Mouse (Mus musculus): ENCODE measurements around the gene Myo18b. TPM values are rescaled to one million over a fixed set of nuclear protein-coding genes. Genes with fewer than 3 reads are reported as not detected.

Gene Myo18b
- polyA plus RNA-seq, 1 experiment from 2014 or later = 0.32 TPM

DNA sequence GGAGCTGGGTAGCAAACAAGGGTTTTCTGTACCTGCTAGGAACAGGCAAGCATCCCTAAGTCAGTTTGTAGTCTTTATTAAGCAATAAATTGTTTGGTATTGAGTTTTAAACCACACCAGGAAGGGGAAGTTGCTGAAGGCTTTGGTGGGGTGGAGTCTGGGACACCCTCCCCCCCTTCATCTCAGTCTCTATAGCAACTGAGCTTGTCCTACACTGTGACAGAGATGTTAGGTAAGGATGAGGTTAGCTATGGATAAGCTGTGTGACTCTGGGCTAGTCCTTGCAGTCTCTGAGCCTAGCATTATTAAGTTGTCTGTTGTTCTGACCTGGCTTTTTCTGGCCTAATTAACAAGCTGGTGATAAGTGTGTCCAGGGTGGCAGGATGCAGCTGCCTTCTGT, 254.4 kb downstream of the Myo18b start:
- Histone ChIP-seq H3K27me3 (no peaks in the 10 kb centered on the region), H3K9ac (no peak overlapping the region), H3K36me3 (replicated peaks) (no peaks in the 10 kb centered on the region), H3K4me1 (replicated peaks) (no peaks in the 10 kb centered on the region), H3K4me3 (replicated peaks) (no peak overlapping the region), H3K4me2 (no peak overlapping the region), H3K27ac (replicated peaks) (no peak overlapping the region), H3K9me3 (replicated peaks) (no peaks in the 10 kb centered on the region)
- no peak for ATAC-seq (ENCODE audit: insufficient read depth)

GRCm38 (mm10) chr5:112641131-112641530, 255.0 kb downstream of the Myo18b start:
- H3K27me3 ChIP-seq = no peaks in the 10 kb centered on the region
- no peak overlapping the region for H3K4me2 ChIP-seq
- no peak overlapping the region for H3K9ac ChIP-seq
- H3K27ac ChIP-seq (replicated peaks) = no peak overlapping the region
- no peaks in the 10 kb centered on the region for H3K36me3 ChIP-seq (replicated peaks)
- WGBS (ENCODE audit: insufficient replicate concordance) = 12% methylated on average over 20 of the region's 20 CpGs
- H3K9me3 ChIP-seq (replicated peaks) = no peaks in the 10 kb centered on the region
- H3K4me1 ChIP-seq (replicated peaks) = no peaks in the 10 kb centered on the region
- no peak for ATAC-seq (ENCODE audit: insufficient read depth)
- H3K4me3 ChIP-seq (replicated peaks) = no peak overlapping the region

DNA sequence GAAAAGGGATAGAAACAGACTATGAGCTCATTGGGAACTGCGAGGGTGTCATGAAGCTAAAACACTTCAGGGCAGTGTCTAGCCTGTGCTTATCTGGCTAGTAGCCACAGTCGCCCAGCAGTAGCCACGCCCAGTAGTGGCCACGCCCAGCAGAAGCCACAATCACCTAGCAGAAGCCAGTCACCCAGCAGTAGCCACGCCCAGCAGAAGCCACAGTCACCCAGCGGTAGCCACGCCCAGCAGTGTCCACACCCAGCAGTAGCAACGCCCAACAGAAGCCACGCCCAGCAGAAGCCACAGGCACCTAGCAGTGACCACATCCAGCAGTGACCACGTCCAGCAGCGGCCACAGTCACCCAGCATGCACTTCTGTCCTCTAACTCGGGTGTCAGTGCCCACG, 255.5 kb downstream of the Myo18b start:
- Histone ChIP-seq H3K9ac (no peak overlapping the region), H3K4me2 (no peak overlapping the region), H3K36me3 (replicated peaks) (no peaks in the 10 kb centered on the region), H3K4me1 (replicated peaks) (no peaks in the 10 kb centered on the region), H3K27me3 (no peaks in the 10 kb centered on the region), H3K9me3 (replicated peaks) (no peaks in the 10 kb centered on the region), H3K27ac (replicated peaks) (no peak overlapping the region), H3K4me3 (replicated peaks) (no peak overlapping the region)
- WGBS (ENCODE audit: insufficient replicate concordance) = 9% methylated on average over 13 of the region's 13 CpGs
- ATAC-seq (ENCODE audit: insufficient read depth) = no peak

Other genes with a start within 250 kb of the Myo18b start
- gene Grk3, start 119.4 kb upstream of the Myo18b start, polyA plus RNA-seq (2015; fragmentation: Nextera tagmentation; extraction: Ambion mirVana) = 2.2 and 2.7 TPM in 2 replicates
- not detected in 2 replicates for gene Crybb2, start 173.8 kb upstream of the Myo18b start, polyA plus RNA-seq (2015; fragmentation: Nextera tagmentation; extraction: Ambion mirVana)
- 0.18 TPM in 1 of 2 replicates, not detected in the other for gene Crybb3, start 185.2 kb upstream of the Myo18b start, polyA plus RNA-seq (2015; fragmentation: Nextera tagmentation; extraction: Ambion mirVana)

Measured in liver, embryonic 15.5 days (tissue).